Mouse (Mus musculus): Measurements from ENCODE around the gene Soat2. TPM values are rescaled to one million over a fixed set of nuclear protein-coding genes. Genes with fewer than 3 reads are reported as not detected.

Gene Soat2
- polyA plus RNA-seq, 1 experiment from 2014 or later = 0.24 TPM

DNA sequence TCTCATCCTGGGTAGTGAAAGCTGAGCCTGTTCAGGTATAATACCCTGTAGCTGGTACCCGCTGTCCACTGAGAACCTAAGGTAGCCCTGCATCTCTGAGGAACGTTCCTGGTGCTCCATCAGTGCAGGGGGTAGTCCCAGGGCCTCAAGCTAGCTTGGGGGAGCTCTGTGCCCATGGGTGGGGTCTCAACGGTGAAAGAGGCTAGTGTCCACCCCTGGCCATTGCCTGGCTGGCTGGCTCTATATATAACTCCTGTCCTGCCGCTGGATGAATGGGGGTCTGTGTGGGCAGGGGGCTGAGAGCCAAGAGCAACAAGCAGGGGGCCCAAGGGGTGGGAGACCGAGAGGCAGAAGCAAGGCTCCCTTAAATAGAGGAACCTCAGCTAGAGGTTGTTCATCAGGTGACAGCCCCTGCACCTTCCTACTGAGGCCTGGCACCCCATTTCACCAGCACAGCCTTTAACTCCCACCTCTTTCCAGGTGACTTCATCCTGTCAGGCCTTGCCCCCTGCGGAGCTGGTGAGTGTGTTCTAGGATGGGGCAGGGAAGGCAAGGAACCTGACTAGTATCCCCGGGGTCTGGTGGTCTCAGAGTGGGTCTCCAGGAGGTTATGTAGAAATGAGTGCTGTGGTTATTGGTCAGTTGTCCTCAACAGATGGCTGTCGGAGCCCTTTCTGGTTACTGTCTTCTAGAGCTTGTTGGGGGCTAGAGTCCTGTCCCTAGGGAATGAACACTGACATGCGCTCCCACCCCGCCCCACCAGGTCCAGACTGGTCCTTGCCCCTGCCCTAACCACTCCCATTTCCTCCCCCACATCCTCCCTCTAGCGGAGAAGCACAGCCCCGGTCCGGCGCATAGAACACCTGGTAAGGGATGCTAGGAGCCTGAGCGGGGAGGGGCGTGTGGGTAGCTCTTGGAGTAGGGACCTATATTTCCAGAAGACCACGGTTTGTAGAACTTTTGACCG, 44.3 kb upstream of the Soat2 start:
- Histone ChIP-seq H3K27ac (replicated peaks; ENCODE audit: low read depth, low read length) (no peak overlapping the region), H3K9ac (ENCODE audit: low read length) (no peak overlapping the region), H3K27me3 (ENCODE audit: control insufficient read depth, insufficient read depth, low read length) (no peaks in the 10 kb centered on the region), H3K4me3 (ENCODE audit: low read depth, low read length) (no peak overlapping the region), H3K9me3 (ENCODE audit: control insufficient read depth, low read length) (no peaks in the 10 kb centered on the region), H3K4me2 (ENCODE audit: low read depth, severe bottlenecking) (peak overlapping the region; percentile 48), H3K4me1 (ENCODE audit: control insufficient read depth, insufficient read depth, low read length) (peaks cover 42% of the 10 kb centered on the region), H3K36me3 (ENCODE audit: control insufficient read depth, insufficient read depth, low read length) (no peaks in the 10 kb centered on the region; the same call in 1 of the 2 replicates)
- ATAC-seq (ENCODE audit: insufficient number of reproducible peaks, low FRiP score, low TSS enrichment, low read depth) = no peak
- peak; percentile 68 for DNase-seq (ENCODE audit: low spot score)
- 29% methylated on average over 18 of the region's 18 CpGs for whole genome bisulfite sequencing

DNA sequence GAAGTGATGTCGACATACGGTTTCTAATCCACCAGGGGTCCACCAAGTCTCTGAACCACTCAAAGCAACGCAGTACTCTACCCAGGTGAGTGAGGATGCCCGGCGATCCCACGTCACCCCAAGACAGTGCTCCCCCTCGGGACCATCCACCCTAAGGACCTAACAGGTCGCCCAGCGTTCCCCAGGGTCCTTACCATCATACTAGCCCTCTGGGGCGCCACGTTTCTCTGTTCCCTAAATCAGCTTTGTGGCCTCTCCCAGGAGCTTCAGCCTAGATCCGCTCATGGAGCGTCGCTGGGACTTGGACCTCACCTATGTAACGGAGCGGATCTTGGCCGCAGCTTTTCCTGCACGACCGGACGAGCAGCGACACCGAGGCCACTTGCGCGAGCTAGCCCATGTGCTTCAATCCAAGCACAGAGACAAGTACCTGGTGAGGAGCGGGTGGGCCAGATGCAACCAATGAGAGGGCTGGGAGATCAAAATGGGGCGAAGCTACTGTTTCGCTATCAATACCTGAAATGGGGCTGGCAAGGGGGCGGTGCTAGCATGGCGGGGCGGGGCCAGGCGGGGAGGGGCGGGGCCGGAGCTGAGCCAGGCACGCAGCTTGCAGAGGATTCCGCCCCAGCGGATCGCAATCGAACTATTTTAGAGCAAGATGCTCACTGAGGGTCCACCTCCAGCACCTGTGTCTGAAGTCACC, 43.4 kb upstream of the Soat2 start:
- H3K4me2 ChIP-seq (ENCODE audit: low read depth, severe bottlenecking) = peak overlapping the region; percentile 48
- no peaks in the 10 kb centered on the region for H3K27me3 ChIP-seq (ENCODE audit: control insufficient read depth, insufficient read depth, low read length)
- peak overlapping the region; percentile 3; the same call in 1 of the 2 replicates for H3K4me3 ChIP-seq (ENCODE audit: low read depth, low read length)
- no peak overlapping the region for H3K27ac ChIP-seq (replicated peaks; ENCODE audit: low read depth, low read length)
- H3K36me3 ChIP-seq (ENCODE audit: control insufficient read depth, insufficient read depth, low read length) = no peaks in the 10 kb centered on the region; the same call in 1 of the 2 replicates
- WGBS = 3% methylated on average over 38 of the region's 38 CpGs
- H3K9me3 ChIP-seq (ENCODE audit: control insufficient read depth, low read length) = no peaks in the 10 kb centered on the region
- peak; percentile 61 for DNase-seq (ENCODE audit: low spot score)
- peaks cover 34% of the 10 kb centered on the region for H3K4me1 ChIP-seq (ENCODE audit: control insufficient read depth, insufficient read depth, low read length)
- no peak overlapping the region for H3K9ac ChIP-seq (ENCODE audit: low read length)
- no peak for ATAC-seq (ENCODE audit: insufficient number of reproducible peaks, low FRiP score, low TSS enrichment, low read depth)

DNA sequence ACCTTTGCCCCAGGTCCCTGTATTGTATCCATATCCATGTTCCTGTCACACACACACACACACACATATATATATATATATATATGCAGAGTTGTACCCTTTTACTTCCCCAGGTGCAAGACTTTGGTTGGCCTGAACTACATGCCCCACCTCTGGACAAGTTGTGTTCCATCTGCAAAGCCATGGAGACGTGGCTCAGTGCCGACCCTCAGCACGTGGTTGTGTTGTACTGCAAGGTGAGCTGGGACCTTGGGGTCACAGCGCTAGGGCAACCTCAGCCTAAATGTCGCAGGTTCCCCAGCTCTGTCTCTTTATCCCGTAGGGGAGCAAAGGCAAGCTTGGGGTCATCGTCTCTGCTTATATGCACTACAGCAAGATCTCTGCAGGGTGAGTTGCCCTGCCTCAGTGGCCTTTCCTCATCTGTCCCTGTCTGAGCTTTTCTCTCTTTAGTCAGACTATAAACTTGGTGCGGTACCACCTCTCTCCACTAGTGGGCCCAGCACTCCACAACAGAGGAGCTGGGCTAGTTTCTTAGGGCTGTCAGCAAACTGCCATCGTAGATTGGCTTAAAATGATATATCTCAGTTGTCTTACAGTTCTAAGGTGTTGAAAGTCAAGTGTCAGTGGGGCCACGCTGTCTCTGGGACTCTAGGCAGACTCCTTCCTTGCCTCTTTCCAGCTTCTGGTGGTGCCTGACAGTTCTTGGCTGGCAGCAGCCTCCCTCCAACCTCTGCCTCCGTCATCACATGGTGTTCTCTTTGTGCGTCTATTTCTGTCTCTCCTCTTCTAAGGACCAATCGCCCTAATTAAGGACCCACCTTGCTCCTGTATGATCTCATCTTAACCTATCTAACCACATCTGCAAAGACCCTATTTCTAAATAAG, 42.4 kb upstream of the Soat2 start:
- Histone ChIP-seq H3K36me3 (ENCODE audit: control insufficient read depth, insufficient read depth, low read length) (no peaks in the 10 kb centered on the region; the same call in 1 of the 2 replicates), H3K4me3 (ENCODE audit: low read depth, low read length) (no peak overlapping the region), H3K4me2 (ENCODE audit: low read depth, severe bottlenecking) (peak overlapping the region; percentile 48; the same call in 1 of the 2 replicates), H3K27ac (replicated peaks; ENCODE audit: low read depth, low read length) (no peak overlapping the region), H3K9me3 (ENCODE audit: control insufficient read depth, low read length) (no peaks in the 10 kb centered on the region), H3K4me1 (ENCODE audit: control insufficient read depth, insufficient read depth, low read length) (peaks cover 24% of the 10 kb centered on the region), H3K27me3 (ENCODE audit: control insufficient read depth, insufficient read depth, low read length) (no peaks in the 10 kb centered on the region), H3K9ac (ENCODE audit: low read length) (no peak overlapping the region)
- WGBS = 41% methylated on average over 13 of the region's 13 CpGs
- ATAC-seq (ENCODE audit: insufficient number of reproducible peaks, low FRiP score, low TSS enrichment, low read depth) (no peak), DNase-seq (ENCODE audit: low spot score) (peak; percentile 83)

DNA sequence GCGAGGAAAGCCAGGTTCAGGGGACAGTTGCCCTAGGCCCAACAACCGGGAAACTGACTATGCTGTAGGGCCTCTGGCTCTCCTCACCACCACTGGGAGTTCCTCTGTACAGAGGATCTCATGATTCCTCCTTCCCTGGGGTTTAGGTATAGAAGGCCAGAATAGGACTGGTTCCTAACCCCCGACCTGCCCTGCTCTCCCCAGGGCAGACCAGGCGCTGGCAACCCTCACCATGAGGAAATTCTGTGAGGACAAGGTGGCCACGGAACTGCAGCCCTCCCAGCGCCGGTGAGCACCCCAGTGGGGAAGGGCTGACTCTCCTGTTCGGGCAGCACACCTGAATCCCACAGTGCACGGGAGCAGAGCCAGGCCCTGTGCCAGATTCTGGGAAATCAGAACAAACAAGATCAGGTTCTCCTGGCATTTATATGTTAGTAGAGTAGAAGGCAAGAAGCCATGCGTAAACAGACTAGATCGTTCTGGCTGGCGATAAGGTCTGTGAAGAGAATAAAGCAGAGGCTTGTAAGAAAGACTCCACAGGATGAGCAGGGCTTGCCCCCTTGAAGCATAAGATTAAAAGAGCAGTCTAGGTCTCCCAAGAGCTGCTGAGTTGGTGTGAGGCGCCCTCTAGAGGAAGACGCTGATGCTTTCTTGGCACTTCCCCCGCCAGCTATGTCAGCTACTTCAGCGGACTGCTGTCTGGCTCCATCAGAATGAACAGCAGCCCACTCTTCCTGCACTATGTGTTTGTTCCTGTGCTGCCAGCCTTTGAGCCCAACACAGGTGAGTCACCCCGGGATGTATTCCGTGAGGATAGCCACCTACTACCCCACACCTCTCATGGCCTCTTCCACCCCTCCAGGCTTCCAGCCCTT, 41.4 kb upstream of the Soat2 start:
- no peaks in the 10 kb centered on the region; the same call in 1 of the 2 replicates for H3K36me3 ChIP-seq (ENCODE audit: control insufficient read depth, insufficient read depth, low read length)
- no peak overlapping the region for H3K4me2 ChIP-seq (ENCODE audit: low read depth, severe bottlenecking)
- no peaks in the 10 kb centered on the region for H3K27me3 ChIP-seq (ENCODE audit: control insufficient read depth, insufficient read depth, low read length)
- no peak overlapping the region for H3K9ac ChIP-seq (ENCODE audit: low read length)
- H3K9me3 ChIP-seq (ENCODE audit: control insufficient read depth, low read length) = no peaks in the 10 kb centered on the region
- no peak overlapping the region for H3K27ac ChIP-seq (replicated peaks; ENCODE audit: low read depth, low read length)
- H3K4me1 ChIP-seq (ENCODE audit: control insufficient read depth, insufficient read depth, low read length) = peaks cover 14% of the 10 kb centered on the region
- 52% methylated on average over 18 of the region's 18 CpGs for WGBS
- H3K4me3 ChIP-seq (ENCODE audit: low read depth, low read length) = no peak overlapping the region
- ATAC-seq (ENCODE audit: insufficient number of reproducible peaks, low FRiP score, low TSS enrichment, low read depth) (no peak), DNase-seq (ENCODE audit: low spot score) (peak; percentile 79)

DNA sequence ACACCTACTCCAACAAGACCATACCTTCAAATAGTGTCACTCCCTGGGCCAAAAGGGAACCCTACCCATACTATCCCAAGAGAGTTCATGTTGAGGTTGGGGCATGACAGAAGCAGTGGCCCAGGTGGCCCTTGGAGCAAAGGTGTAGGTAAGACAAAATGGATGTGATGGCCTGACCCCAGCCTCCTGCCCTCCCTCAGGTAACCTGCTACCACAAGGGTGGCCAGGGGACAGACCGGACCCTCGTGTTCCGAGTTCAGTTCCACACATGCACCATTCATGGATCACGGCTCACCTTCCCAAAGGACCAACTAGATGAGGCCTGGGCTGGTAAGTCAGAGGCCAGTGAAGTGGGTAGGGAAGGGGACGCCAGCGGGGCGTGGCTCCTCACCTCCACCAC, 40.1 kb upstream of the Soat2 start:
- 92% methylated on average over 7 of the region's 7 CpGs for WGBS
- ATAC-seq (ENCODE audit: insufficient number of reproducible peaks, low FRiP score, low TSS enrichment, low read depth) = no peak
- Histone ChIP-seq H3K4me3 (ENCODE audit: low read depth, low read length) (no peak overlapping the region), H3K27me3 (ENCODE audit: control insufficient read depth, insufficient read depth, low read length) (no peaks in the 10 kb centered on the region), H3K27ac (replicated peaks; ENCODE audit: low read depth, low read length) (no peak overlapping the region), H3K4me1 (ENCODE audit: control insufficient read depth, insufficient read depth, low read length) (peaks cover 8% of the 10 kb centered on the region), H3K9ac (ENCODE audit: low read length) (no peak overlapping the region), H3K36me3 (ENCODE audit: control insufficient read depth, insufficient read depth, low read length) (no peaks in the 10 kb centered on the region; the same call in 1 of the 2 replicates), H3K9me3 (ENCODE audit: control insufficient read depth, low read length) (no peaks in the 10 kb centered on the region), H3K4me2 (ENCODE audit: low read depth, severe bottlenecking) (no peak overlapping the region)
- no peak for DNase-seq (ENCODE audit: low spot score)

DNA sequence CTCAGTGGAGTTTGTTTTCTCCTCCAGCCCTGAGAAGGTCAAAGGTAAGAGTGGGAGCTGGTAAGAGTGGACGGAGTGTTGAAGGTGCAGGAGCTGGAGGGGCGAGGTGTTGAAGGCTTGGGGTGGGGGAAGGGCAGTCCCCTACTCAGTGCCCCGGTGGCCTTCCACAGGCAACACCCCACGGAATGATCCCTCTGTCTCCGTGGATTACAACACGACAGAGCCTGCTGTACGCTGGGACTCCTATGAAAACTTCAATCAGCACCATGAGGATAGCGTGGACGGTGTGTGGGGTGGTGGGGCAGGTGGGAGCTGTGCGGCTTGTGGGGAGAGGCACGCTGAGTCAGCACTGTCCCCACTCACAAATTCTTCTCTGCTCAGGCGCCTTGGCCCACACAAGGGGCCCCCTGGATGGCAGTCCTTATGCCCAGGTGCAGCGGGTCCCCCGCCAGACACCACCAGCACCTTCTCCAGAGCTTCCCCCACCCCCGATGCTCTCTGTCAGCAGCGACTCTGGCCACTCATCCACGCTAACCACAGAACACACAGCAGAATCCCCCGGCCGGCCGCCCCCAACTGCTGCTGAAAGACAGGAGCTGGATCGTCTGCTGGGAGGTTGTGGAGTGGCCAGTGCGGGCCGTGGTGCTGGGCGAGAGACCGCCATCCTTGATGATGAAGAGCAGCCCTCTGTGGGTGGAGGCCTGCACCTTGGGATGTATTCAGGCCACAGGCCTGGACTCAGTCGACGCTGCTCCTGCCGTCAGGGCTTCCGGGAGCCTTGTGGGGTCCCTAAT, 39.4 kb upstream of the Soat2 start:
- Histone ChIP-seq H3K27me3 (ENCODE audit: control insufficient read depth, insufficient read depth, low read length) (no peaks in the 10 kb centered on the region), H3K9me3 (ENCODE audit: control insufficient read depth, low read length) (no peaks in the 10 kb centered on the region), H3K4me2 (ENCODE audit: low read depth, severe bottlenecking) (no peak overlapping the region), H3K9ac (ENCODE audit: low read length) (no peak overlapping the region), H3K4me3 (ENCODE audit: low read depth, low read length) (no peak overlapping the region), H3K36me3 (ENCODE audit: control insufficient read depth, insufficient read depth, low read length) (no peaks in the 10 kb centered on the region; the same call in 1 of the 2 replicates), H3K4me1 (ENCODE audit: control insufficient read depth, insufficient read depth, low read length) (peaks cover 8% of the 10 kb centered on the region), H3K27ac (replicated peaks; ENCODE audit: low read depth, low read length) (no peak overlapping the region)
- no peak for ATAC-seq (ENCODE audit: insufficient number of reproducible peaks, low FRiP score, low TSS enrichment, low read depth)
- WGBS = 83% methylated on average over 29 of the region's 29 CpGs
- DNase-seq (ENCODE audit: low spot score) = no peak

DNA sequence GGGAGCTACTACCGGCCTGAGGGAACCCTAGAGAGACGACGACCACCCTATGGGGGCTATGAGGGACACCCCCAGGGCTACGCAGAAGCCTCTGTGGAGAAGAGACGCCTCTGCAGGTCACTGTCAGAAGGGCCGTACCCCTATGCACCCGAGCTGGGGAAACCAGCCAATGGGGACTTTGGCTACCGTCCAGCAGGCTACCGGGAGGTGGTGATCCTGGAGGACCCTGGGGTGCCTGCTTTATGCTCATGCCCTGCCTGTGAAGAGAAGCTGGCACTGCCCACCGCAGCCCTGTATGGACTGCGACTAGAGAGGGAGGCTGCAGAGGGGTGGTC, 38.9 kb upstream of the Soat2 start:
- H3K9me3 ChIP-seq (ENCODE audit: control insufficient read depth, low read length) = no peaks in the 10 kb centered on the region
- DNase-seq (ENCODE audit: low spot score) = no peak
- H3K4me2 ChIP-seq (ENCODE audit: low read depth, severe bottlenecking) = no peak overlapping the region
- ATAC-seq (ENCODE audit: insufficient number of reproducible peaks, low FRiP score, low TSS enrichment, low read depth) = no peak
- H3K4me1 ChIP-seq (ENCODE audit: control insufficient read depth, insufficient read depth, low read length) = peaks cover 3% of the 10 kb centered on the region; the same call in 1 of the 2 replicates
- H3K27ac ChIP-seq (replicated peaks; ENCODE audit: low read depth, low read length) = no peak overlapping the region
- no peaks in the 10 kb centered on the region for H3K27me3 ChIP-seq (ENCODE audit: control insufficient read depth, insufficient read depth, low read length)
- H3K9ac ChIP-seq (ENCODE audit: low read length) = no peak overlapping the region
- no peaks in the 10 kb centered on the region; the same call in 1 of the 2 replicates for H3K36me3 ChIP-seq (ENCODE audit: control insufficient read depth, insufficient read depth, low read length)
- H3K4me3 ChIP-seq (ENCODE audit: low read depth, low read length) = no peak overlapping the region
- 84% methylated on average over 11 of the region's 11 CpGs for WGBS
